Mouse (Mus musculus) olfactory bulb, adult 2 months (tissue): ENCODE results near the gene Vmn1r200.

Experiments used
- CTCF ChIP-seq: fragments of 200-500 bp; IDR thresholded peaks from 2 replicates; pipeline ENCODE4 v1.5.1; 2012; ENCODE audit warnings: low read depth, mild to moderate bottlenecking, low read length, moderate library complexity; ENCODE audit not compliant: insufficient read depth
- POLR2A ChIP-seq: fragments of 200-500 bp; IDR thresholded peaks from 2 replicates; pipeline ENCODE4 v1.6.1; 2012; ENCODE audit warnings: mild to moderate bottlenecking, low read depth, low read length, moderate library complexity; ENCODE audit not compliant: insufficient read depth

GRCm38 (mm10) chr13:22350813-22351212, 39.4 kb upstream of the Vmn1r200 start:
- TF ChIP-seq POLR2A (no peak), CTCF (no peak)
